Mouse (Mus musculus): ENCODE data around the gene Ap1s3.

- no peak for TF ChIP-seq CTCF (IDR thresholded peaks at IDR 0.05; ENCODE audit: low read depth, low read length)
- TF ChIP-seq TAL1 (conservative IDR thresholded peaks at IDR 0.05; ENCODE audit: low read depth, low read length) = no peak
- no peak for TF ChIP-seq GATA2 (IDR thresholded peaks at IDR 0.05; ENCODE audit: borderline replicate concordance, low read depth, low read length)
- TF ChIP-seq POLR2AphosphoS5 (IDR thresholded peaks at IDR 0.05; ENCODE audit: insufficient replicate concordance, low read depth, low read length) = no peak
- TF ChIP-seq GATA1 (IDR thresholded peaks at IDR 0.05; ENCODE audit: borderline replicate concordance, low read length) = no peak
Observed at GRCm38 (mm10) chr1:79591091-79591490, 80.7 kb downstream of the Ap1s3 start.

Measured in G1E (cell line).